Comparison of ENCODE assay signal across 9 mouse cellular contexts in genomic region chr1:54912290-54913062, GRCm38 (mm10). TPM values are rescaled to one million over a fixed set of nuclear protein-coding genes. Genes with fewer than 3 reads are reported as not detected.
DNase-seq lines count a peak whose midpoint lies in the region; ATAC-seq and TF ChIP-seq lines count a peak whose summit lies in the region.
"Had no signal": no experiment of that assay in that cellular context is flagged by ENCODE, and none has a peak within 500 bp of the region (broad histone marks: within the 10 kb centered on the region; RNA-seq: fewer than 3 reads in every experiment).

No protein-coding gene starts in this region.

- H3K9ac ChIP-seq in heart, embryonic 13.5 days = no peak overlapping the region

- DNase-seq in adrenal gland, postnatal 36 days = peak; percentile 18 to 35
- no peak for DNase-seq in adrenal gland, adult 2 months
- DNase-seq in lung, postnatal 10 days = peak; percentile 44
- no peak for DNase-seq in lung, adult 2 months
- no peak for DNase-seq in cerebellum, adult 18-20 months
- DNase-seq in spleen, postnatal 10 days (ENCODE audit: low spot score in 2 of 2) = no peak

- no peaks in the 10 kb centered on the region for H3K36me3 ChIP-seq in heart, embryonic 13.5 days
- H3K36me3 ChIP-seq: forebrain, embryonic 10.5 days had no signal

- no peaks in the 10 kb centered on the region for H3K27me3 ChIP-seq in heart, embryonic 13.5 days (replicated peaks)

- no peak for TF ChIP-seq CTCF in lung, adult 2 months (IDR thresholded peaks at IDR 0.05; ENCODE audit: insufficient read depth, low read length)

- no peaks in the 10 kb centered on the region for H3K9me3 ChIP-seq in heart, embryonic 13.5 days
- H3K9me3 ChIP-seq: forebrain, embryonic 10.5 days had no signal

- peak overlapping the region; percentile 34 for H3K4me2 ChIP-seq in heart, embryonic 13.5 days

- ATAC-seq in heart, embryonic 13.5 days (ENCODE audit: extremely low read depth, insufficient number of reproducible peaks, low FRiP score, low TSS enrichment) = no peak
- peak; percentile 27 for ATAC-seq in megakaryocyte, adult 5-6 weeks (ENCODE audit: poor library complexity, severe bottlenecking)

- 37% methylated on average over 7 of the region's 7 CpGs for WGBS in lung, adult 2 months
- 42% methylated on average over 7 of the region's 7 CpGs for WGBS in heart, embryonic 13.5 days

- H3K4me3 ChIP-seq in lung, adult 2 months (replicated peaks; ENCODE audit: extremely low read depth, low read depth, low read length) = no peak overlapping the region
- no peak overlapping the region for H3K4me3 ChIP-seq in heart, embryonic 13.5 days
- H3K4me3 ChIP-seq: forebrain, embryonic 10.5 days had no signal

- H3K27ac ChIP-seq in heart, embryonic 13.5 days (replicated peaks) = no peak overlapping the region; the same call in 1 of the 2 replicates

- no peak for TF ChIP-seq POLR2A in lung, adult 2 months (IDR thresholded peaks at IDR 0.05; ENCODE audit: borderline replicate concordance, extremely low read depth, low read depth, low read length)

- H3K4me1 ChIP-seq in lung, adult 2 months (ENCODE audit: control insufficient read depth, insufficient read depth, low read length) = peaks cover 37% of the 10 kb centered on the region
- peaks cover 45% of the 10 kb centered on the region for H3K4me1 ChIP-seq in heart, embryonic 13.5 days

RNA-seq across cellular contexts. Expression of gene Ankrd44, which starts 13.7 kb away (rescaled TPM):
- total RNA-seq in adrenal gland, postnatal 36 days (2021) = 10 to 100 TPM; 15.6 to 17.1 TPM
- 10 to 100 TPM; 12.7 to 17.0 TPM for total RNA-seq in adrenal gland, adult 2 months (2021)
- 1.8 and 2.3 TPM in 2 replicates for polyA plus RNA-seq in adrenal gland, adult 2 months (2012; rRNA removed)
- polyA plus RNA-seq in lung, adult 2 months (2012; rRNA removed) = 39.0 and 67.3 TPM in 2 replicates
- 5.9 and 6.3 TPM in 2 replicates for polyA plus RNA-seq in heart, embryonic 13.5 days (2015; fragmentation: Nextera tagmentation; extraction: Ambion mirVana)
- total RNA-seq in megakaryocyte, adult 5-6 weeks (2015) = 205 and 209 TPM in 2 replicates
- total RNA-seq in megakaryocyte, adult 5-6 weeks (2017) = 124 and 138 TPM in 2 replicates

Comparison
In these comparisons a context has a peak if more than half of its experiments do, and no peak if none do; other contexts are left out.
1. DNase-seq: peak in adrenal gland, postnatal 36 days (2 of 2) and lung, postnatal 10 days (single experiment); none in adrenal gland, adult 2 months (single experiment), lung, adult 2 months (single experiment), cerebellum, adult 18-20 months (0 of 2) and spleen, postnatal 10 days (0 of 2).
2. RNA of gene Ankrd44, which starts 13.7 kb away (total RNA-seq): 124 to 209 TPM in megakaryocyte, adult 5-6 weeks; 15.6 to 17.1 TPM in adrenal gland, postnatal 36 days and 12.7 to 17.0 TPM in adrenal gland, adult 2 months; every median in the first group is over 4 times any median in the second.